Mouse (Mus musculus): Measurements from ENCODE around the gene Fbxw7. TPM values are rescaled to one million over a fixed set of nuclear protein-coding genes. Genes with fewer than 3 reads are reported as not detected.

Gene Fbxw7
- polyA plus RNA-seq, 1 experiment from 2014 or later: 3.8 TPM

DNA sequence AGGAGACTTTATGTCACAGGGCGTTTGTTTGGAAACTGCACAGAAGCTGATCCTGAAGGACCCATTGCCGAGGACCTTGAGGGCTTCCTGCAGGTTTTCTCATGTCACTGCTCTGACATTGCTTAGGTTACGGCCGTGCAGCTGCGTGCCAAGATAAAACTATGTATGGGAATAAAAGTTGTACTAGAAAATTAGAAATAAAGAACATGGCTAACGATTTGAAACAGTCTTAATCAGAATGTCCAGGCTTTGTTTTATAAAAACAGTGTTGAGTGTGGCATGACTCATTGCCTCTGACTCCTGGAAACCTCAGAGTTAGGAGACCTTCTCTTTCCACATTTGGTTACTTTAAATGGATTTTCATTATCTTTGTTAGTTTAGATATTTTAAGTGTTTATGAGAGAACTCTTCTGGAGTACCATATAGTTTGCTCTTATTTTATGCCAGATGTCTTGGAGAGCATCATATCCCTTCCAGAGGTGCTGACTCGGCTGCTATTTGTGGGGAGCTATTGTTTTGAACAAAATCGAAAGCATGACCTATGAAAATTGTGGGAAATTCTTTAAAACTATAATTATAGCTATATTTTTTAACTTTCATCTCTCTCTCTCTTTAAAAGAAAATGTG is 112.2 kb downstream of the Fbxw7 start:
- no peaks in the 10 kb centered on the region for H3K27me3 ChIP-seq
- H3K4me2 ChIP-seq: no peak overlapping the region
- H3K36me3 ChIP-seq: no peaks in the 10 kb centered on the region
- no peaks in the 10 kb centered on the region for H3K9me3 ChIP-seq (replicated peaks)
- H3K4me1 ChIP-seq (replicated peaks): peaks cover 7% of the 10 kb centered on the region
- DNase-seq (no peak), ATAC-seq (ENCODE audit: low read depth) (no peak)
- no peak overlapping the region for H3K9ac ChIP-seq
- H3K27ac ChIP-seq: no peak overlapping the region
- H3K4me3 ChIP-seq (replicated peaks): no peak overlapping the region
- 71% methylated on average over 8 of the region's 8 CpGs for WGBS (ENCODE audit: insufficient replicate concordance)

DNA sequence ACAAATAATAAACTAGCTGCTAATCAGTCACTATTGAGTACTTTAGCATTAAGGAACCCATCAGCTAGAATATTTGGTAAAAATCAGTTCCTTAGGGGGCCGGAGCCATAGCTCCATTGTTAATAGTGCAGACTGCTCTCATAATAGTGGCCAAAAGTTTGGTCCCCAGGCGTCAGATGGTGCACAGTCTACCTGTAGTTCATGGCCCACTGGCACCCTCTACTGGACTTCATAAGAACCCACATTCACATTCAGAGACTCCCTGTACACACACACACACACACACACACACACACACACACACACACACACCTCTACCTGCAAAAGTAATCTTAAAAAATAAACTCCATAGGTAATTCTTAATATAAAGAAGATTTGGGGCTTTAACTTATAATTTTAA is 112.8 kb downstream of the Fbxw7 start:
- Histone ChIP-seq H3K9me3 (replicated peaks) (no peaks in the 10 kb centered on the region), H3K27me3 (no peaks in the 10 kb centered on the region), H3K4me3 (replicated peaks) (no peak overlapping the region), H3K27ac (no peak overlapping the region), H3K9ac (no peak overlapping the region), H3K36me3 (no peaks in the 10 kb centered on the region), H3K4me1 (replicated peaks) (peaks cover 6% of the 10 kb centered on the region), H3K4me2 (no peak overlapping the region)
- ATAC-seq (ENCODE audit: low read depth) (no peak), DNase-seq (no peak)
- 77% methylated on average over 2 of the region's 2 CpGs for WGBS (ENCODE audit: insufficient replicate concordance)

DNA sequence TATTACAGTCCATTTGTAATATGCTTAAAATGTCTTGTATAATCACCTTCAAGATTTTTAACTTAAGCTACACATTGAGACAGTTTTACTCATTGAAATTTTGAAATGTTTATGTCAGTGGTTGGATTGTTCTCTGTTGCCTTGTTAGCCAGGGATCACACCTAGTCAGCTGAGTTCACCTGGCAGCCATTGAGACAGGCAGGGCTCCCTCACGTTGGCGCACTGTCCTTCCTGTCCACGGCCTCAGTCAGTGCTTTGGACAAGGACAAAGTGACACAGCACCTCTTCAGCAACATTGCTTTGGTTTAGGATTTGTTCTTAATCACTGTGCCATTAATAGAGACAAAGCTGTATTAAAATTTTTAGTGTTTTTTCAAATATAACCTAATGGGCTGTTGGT is 114.1 kb downstream of the Fbxw7 start:
- H3K9ac ChIP-seq: no peak overlapping the region
- no peaks in the 10 kb centered on the region for H3K9me3 ChIP-seq (replicated peaks)
- no peak overlapping the region for H3K4me2 ChIP-seq
- H3K4me1 ChIP-seq (replicated peaks): no peaks in the 10 kb centered on the region
- H3K27ac ChIP-seq: no peak overlapping the region
- ATAC-seq (ENCODE audit: low read depth) (no peak), DNase-seq (no peak)
- no peaks in the 10 kb centered on the region for H3K27me3 ChIP-seq
- WGBS (ENCODE audit: insufficient replicate concordance): 78% methylated on average over 3 of the region's 3 CpGs
- H3K4me3 ChIP-seq (replicated peaks): no peak overlapping the region
- H3K36me3 ChIP-seq: no peaks in the 10 kb centered on the region

DNA sequence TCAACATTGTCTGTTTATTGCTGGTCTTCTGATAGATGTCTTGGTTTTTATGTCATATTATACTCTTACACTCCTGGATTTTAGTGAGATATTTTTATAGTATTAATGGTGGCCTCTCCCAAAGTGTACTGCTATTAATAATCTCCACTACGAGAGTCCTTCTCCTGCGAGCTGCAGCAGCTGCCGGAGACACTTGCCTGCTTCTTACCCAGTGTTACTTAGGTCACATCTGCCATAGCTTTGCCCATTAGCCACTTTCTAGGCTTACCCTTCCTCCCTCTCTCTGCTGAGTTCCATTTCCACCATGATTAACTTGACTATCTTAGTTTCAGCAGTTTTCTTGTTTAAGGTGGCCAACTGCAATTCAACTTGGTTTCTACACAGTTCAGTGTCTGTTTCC is 115.6 kb downstream of the Fbxw7 start:
- Histone ChIP-seq H3K4me3 (replicated peaks) (no peak overlapping the region), H3K27me3 (no peaks in the 10 kb centered on the region), H3K9ac (no peak overlapping the region), H3K9me3 (replicated peaks) (no peaks in the 10 kb centered on the region), H3K36me3 (no peaks in the 10 kb centered on the region), H3K4me2 (no peak overlapping the region), H3K4me1 (replicated peaks) (no peaks in the 10 kb centered on the region; the same call in 1 of the 2 replicates), H3K27ac (no peak overlapping the region)
- ATAC-seq (ENCODE audit: low read depth) (no peak), DNase-seq (no peak)
- 80% methylated on average over 3 of the region's 3 CpGs for WGBS (ENCODE audit: insufficient replicate concordance)

DNA sequence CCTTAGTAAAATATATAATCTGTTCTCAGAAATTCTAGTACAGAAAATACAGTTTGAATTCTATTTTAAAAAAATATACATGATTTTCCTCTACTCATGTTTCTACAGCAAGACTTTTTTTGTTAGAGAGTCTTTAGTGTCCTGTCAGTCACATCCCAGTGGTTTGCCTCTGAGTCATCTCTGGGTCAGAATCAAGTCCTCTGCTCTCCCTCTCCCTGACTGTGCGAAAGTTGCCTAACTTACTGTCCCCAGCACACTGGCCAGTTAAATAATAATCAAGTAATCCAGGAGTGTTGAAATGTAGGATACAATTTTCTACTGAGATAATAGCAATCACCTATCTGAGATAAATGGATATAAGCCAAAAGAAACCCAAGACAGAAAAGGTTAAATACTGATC is 120.7 kb downstream of the Fbxw7 start:
- H3K27ac ChIP-seq: no peak overlapping the region

GRCm38 (mm10) chr3:84936252-84936651 is 121.2 kb downstream of the Fbxw7 start:
- Histone ChIP-seq H3K4me2 (no peak overlapping the region), H3K4me3 (replicated peaks) (no peak overlapping the region), H3K9ac (no peak overlapping the region), H3K4me1 (replicated peaks) (peaks cover 10% of the 10 kb centered on the region), H3K9me3 (replicated peaks) (no peaks in the 10 kb centered on the region), H3K36me3 (no peaks in the 10 kb centered on the region), H3K27ac (no peak overlapping the region), H3K27me3 (no peaks in the 10 kb centered on the region)
- no peak for ATAC-seq (ENCODE audit: low read depth)
- WGBS (ENCODE audit: insufficient replicate concordance): 45% methylated on average over 2 of the region's 2 CpGs
- no peak for DNase-seq

More for the DNA sequence above, 120.7 kb downstream of the Fbxw7 start:
- DNase-seq: no peak
- WGBS (ENCODE audit: insufficient replicate concordance): 88% methylated on average over 1 of the region's 1 CpGs
- H3K4me1 ChIP-seq (replicated peaks): peaks cover 10% of the 10 kb centered on the region
- H3K4me2 ChIP-seq: no peak overlapping the region
- no peaks in the 10 kb centered on the region for H3K27me3 ChIP-seq
- no peak overlapping the region for H3K4me3 ChIP-seq (replicated peaks)
- H3K9me3 ChIP-seq (replicated peaks): no peaks in the 10 kb centered on the region
- no peak overlapping the region for H3K9ac ChIP-seq
- H3K36me3 ChIP-seq: no peaks in the 10 kb centered on the region
- ATAC-seq (ENCODE audit: low read depth): no peak

- Histone ChIP-seq H3K27ac (no peak overlapping the region), H3K4me2 (no peak overlapping the region), H3K4me3 (replicated peaks) (no peak overlapping the region), H3K9ac (no peak overlapping the region), H3K4me1 (replicated peaks) (peaks cover 10% of the 10 kb centered on the region), H3K27me3 (no peaks in the 10 kb centered on the region), H3K36me3 (no peaks in the 10 kb centered on the region), H3K9me3 (replicated peaks) (no peaks in the 10 kb centered on the region)
- 52% methylated on average over 5 of the region's 5 CpGs for WGBS (ENCODE audit: insufficient replicate concordance)
- DNase-seq (no peak), ATAC-seq (ENCODE audit: low read depth) (no peak)
These were observed 121.9 kb downstream of the Fbxw7 start for GRCm38 (mm10) chr3:84936956-84937355.

DNA sequence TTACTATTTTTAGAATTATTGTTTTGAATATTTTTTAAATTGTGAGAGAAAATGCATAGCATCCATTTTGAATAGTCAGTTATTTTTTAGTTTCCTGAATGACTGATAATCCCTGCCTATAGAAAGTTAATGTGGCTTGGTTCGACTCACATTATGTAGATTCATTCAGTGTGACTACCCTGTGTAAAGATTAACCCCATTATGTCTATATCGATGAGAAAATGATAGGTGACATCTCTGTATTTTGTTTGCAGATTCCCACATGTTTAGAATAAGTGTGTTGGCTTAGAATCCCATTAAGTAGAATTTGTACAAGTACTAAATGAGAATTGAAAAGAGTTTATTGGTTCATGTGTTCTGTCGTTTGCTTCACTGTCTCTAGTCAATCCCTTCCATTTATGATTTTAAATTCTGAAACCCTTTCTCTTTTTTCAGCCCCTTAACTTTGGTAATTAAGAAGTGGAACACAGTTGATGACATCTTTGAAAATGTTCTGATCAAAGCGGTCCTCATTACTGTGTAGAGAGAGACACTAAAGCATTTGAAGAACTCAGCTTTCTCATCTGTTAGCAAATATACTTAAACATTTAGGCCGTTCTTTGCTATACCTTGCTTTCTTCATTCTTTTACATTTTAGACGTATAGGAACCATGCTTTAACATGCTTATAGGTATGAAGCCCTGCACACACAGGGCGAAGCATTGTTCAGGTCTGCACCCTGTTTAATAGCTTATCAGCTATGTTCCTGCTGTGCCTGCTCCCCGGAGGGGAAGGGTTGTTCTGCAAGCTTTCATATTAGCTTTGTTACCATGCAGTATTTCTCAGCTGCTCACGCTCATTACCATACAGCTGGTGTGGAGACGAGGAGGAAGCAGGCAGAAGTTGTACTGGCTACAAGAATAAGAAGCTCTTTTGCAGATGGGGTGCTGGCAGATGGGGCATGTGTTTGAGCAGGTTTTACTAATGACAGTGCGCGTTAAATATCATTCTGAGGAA is 122.6 kb downstream of the Fbxw7 start:
- 56% methylated on average over 12 of the region's 12 CpGs for WGBS (ENCODE audit: insufficient replicate concordance)
- peak; percentile 62 for ATAC-seq (ENCODE audit: low read depth)
- Histone ChIP-seq H3K9ac (0 out of 2 replicates have a peak overlapping the region, but pooled peaks have one; percentile 3), H3K36me3 (no peaks in the 10 kb centered on the region), H3K27me3 (no peaks in the 10 kb centered on the region), H3K4me1 (replicated peaks) (peaks cover 10% of the 10 kb centered on the region), H3K4me3 (replicated peaks) (no peak overlapping the region), H3K9me3 (replicated peaks) (no peaks in the 10 kb centered on the region), H3K27ac (no peak overlapping the region), H3K4me2 (no peak overlapping the region)
- DNase-seq: peak; percentile 18

- ATAC-seq (ENCODE audit: low read depth) (0 out of 2 replicates have a peak, but pooled peaks have one; percentile 20), DNase-seq (no peak)
- Histone ChIP-seq H3K27ac (no peak overlapping the region), H3K36me3 (no peaks in the 10 kb centered on the region), H3K9ac (no peak overlapping the region), H3K9me3 (replicated peaks) (no peaks in the 10 kb centered on the region), H3K4me1 (replicated peaks) (peaks cover 9% of the 10 kb centered on the region), H3K4me3 (replicated peaks) (no peak overlapping the region), H3K27me3 (no peaks in the 10 kb centered on the region), H3K4me2 (no peak overlapping the region)
- WGBS (ENCODE audit: insufficient replicate concordance): 45% methylated on average over 3 of the region's 3 CpGs
These were observed 129.9 kb downstream of the Fbxw7 start for GRCm38 (mm10) chr3:84944933-84945332.

- Histone ChIP-seq H3K4me3 (replicated peaks) (no peak overlapping the region), H3K4me1 (replicated peaks) (peaks cover 9% of the 10 kb centered on the region), H3K9ac (no peak overlapping the region), H3K36me3 (no peaks in the 10 kb centered on the region), H3K9me3 (replicated peaks) (no peaks in the 10 kb centered on the region), H3K4me2 (no peak overlapping the region), H3K27ac (no peak overlapping the region), H3K27me3 (no peaks in the 10 kb centered on the region)
- ATAC-seq (ENCODE audit: low read depth): no peak
- no peak for DNase-seq
- 79% methylated on average over 1 of the region's 1 CpGs for WGBS (ENCODE audit: insufficient replicate concordance)
These were observed 131.3 kb downstream of the Fbxw7 start for GRCm38 (mm10) chr3:84946381-84946780.

- DNase-seq (no peak), ATAC-seq (ENCODE audit: low read depth) (no peak)
- peaks cover 9% of the 10 kb centered on the region for H3K4me1 ChIP-seq (replicated peaks)
- H3K9me3 ChIP-seq (replicated peaks): no peaks in the 10 kb centered on the region
- no peak overlapping the region for H3K4me3 ChIP-seq (replicated peaks)
- H3K27me3 ChIP-seq: no peaks in the 10 kb centered on the region
- no peaks in the 10 kb centered on the region for H3K36me3 ChIP-seq
- no peak overlapping the region for H3K9ac ChIP-seq
- H3K27ac ChIP-seq: no peak overlapping the region
- 81% methylated on average over 4 of the region's 4 CpGs for WGBS (ENCODE audit: insufficient replicate concordance)
- no peak overlapping the region for H3K4me2 ChIP-seq
These were observed 134.3 kb downstream of the Fbxw7 start for GRCm38 (mm10) chr3:84949387-84949786.
